Mouse (Mus musculus): Measurements from ENCODE around the gene Syne1. TPM values are rescaled to one million over a fixed set of nuclear protein-coding genes. Genes with fewer than 3 reads are reported as not detected.

The Syne1 gene
- polyA plus RNA-seq, 1 experiment from 2014 or later: 3.2 TPM

DNA sequence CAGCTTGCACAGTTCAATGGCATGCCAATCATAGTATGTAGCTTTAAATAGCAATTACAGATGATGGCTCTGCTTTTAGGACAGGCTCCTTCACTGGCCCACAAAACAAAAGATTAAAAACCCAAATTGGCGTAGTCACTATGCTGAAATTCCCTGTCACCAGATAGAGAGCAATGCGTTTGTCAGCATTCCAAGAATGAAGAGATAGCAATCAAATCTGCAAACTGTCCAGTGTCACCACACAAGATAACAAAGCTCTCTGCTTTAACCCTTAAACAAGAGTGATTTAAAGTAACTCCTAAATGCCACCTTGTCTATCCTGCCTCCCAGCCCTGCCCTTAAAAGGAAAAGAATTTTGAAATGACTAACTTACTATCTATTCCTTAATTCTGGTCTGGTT lies 374.9 kb downstream of the Syne1 start:
- DNase-seq (ENCODE audit: low spot score): no peak
- Histone ChIP-seq H3K4me1 (replicated peaks) (0 out of 2 replicates have a peak, but pooled peaks cover 3% of the 10 kb centered on the region), H3K27me3 (ENCODE audit: insufficient read depth, poor library complexity, severe bottlenecking) (no peaks in the 10 kb centered on the region), H3K36me3 (no peaks in the 10 kb centered on the region), H3K27ac (no peak overlapping the region), H3K9me3 (no peaks in the 10 kb centered on the region), H3K4me3 (no peak overlapping the region)
- WGBS: 79% methylated on average over 2 of the region's 2 CpGs

- Histone ChIP-seq H3K9me3 (no peaks in the 10 kb centered on the region), H3K27me3 (ENCODE audit: insufficient read depth, poor library complexity, severe bottlenecking) (no peaks in the 10 kb centered on the region), H3K36me3 (0 out of 2 replicates have a peak, but pooled peaks cover 3% of the 10 kb centered on the region), H3K27ac (no peak overlapping the region), H3K4me1 (replicated peaks) (no peaks in the 10 kb centered on the region), H3K4me3 (no peak overlapping the region)
- DNase-seq (ENCODE audit: low spot score): no peak
- WGBS: 62% methylated on average over 1 of the region's 1 CpGs
Observed at GRCm38 (mm10) chr10:5170425-5170824, 380.9 kb downstream of the Syne1 start.

DNA sequence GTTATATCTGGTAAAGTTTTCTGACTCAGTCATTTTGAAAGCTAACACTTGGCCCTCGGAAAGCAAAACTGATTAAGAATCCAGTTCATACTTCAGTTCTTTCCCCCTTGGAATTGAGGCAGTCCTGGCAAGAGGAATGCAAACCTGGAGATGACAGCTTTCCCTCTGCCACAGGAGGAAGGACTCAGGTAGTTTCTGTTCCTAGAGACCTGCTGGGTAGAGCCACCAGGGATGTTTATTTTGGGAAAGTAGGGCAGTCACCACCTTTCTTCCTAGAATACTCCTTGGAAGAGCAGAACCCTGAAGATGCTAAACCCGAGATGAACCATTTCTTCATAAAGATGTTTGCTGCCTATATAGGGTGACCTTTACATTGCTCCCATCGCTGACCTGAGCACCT lies 383.8 kb downstream of the Syne1 start:
- DNase-seq (ENCODE audit: low spot score): no peak
- no peak overlapping the region for H3K27ac ChIP-seq
- H3K4me1 ChIP-seq (replicated peaks): no peaks in the 10 kb centered on the region
- H3K36me3 ChIP-seq: 0 out of 2 replicates have a peak, but pooled peaks cover 3% of the 10 kb centered on the region
- 81% methylated on average over 3 of the region's 3 CpGs for WGBS
- no peak overlapping the region for H3K4me3 ChIP-seq
- H3K27me3 ChIP-seq (ENCODE audit: insufficient read depth, poor library complexity, severe bottlenecking): no peaks in the 10 kb centered on the region
- no peaks in the 10 kb centered on the region for H3K9me3 ChIP-seq

- no peak for DNase-seq (ENCODE audit: low spot score)
- Histone ChIP-seq H3K36me3 (0 out of 2 replicates have a peak, but pooled peaks cover under 1% of the 10 kb centered on the region), H3K27ac (no peak overlapping the region), H3K4me3 (no peak overlapping the region), H3K9me3 (no peaks in the 10 kb centered on the region), H3K27me3 (ENCODE audit: insufficient read depth, poor library complexity, severe bottlenecking) (no peaks in the 10 kb centered on the region), H3K4me1 (replicated peaks) (no peaks in the 10 kb centered on the region)
- 87% methylated on average over 5 of the region's 5 CpGs for WGBS
Observed at GRCm38 (mm10) chr10:5165439-5165838, 385.8 kb downstream of the Syne1 start.

GRCm38 (mm10) chr10:5163770-5164169 lies 387.5 kb downstream of the Syne1 start:
- Histone ChIP-seq H3K27me3 (ENCODE audit: insufficient read depth, poor library complexity, severe bottlenecking) (no peaks in the 10 kb centered on the region), H3K27ac (no peak overlapping the region), H3K9me3 (no peaks in the 10 kb centered on the region), H3K4me1 (replicated peaks) (no peaks in the 10 kb centered on the region), H3K4me3 (no peak overlapping the region), H3K36me3 (no peaks in the 10 kb centered on the region)
- 74% methylated on average over 6 of the region's 6 CpGs for WGBS
- DNase-seq (ENCODE audit: low spot score): no peak

- no peaks in the 10 kb centered on the region for H3K27me3 ChIP-seq (ENCODE audit: insufficient read depth, poor library complexity, severe bottlenecking)
- 86% methylated on average over 3 of the region's 3 CpGs for WGBS
Observed at GRCm38 (mm10) chr10:5163286-5163685, 388.0 kb downstream of the Syne1 start.

GRCm38 (mm10) chr10:5161394-5161872 lies 389.8 kb downstream of the Syne1 start:
- H3K9me3 ChIP-seq: no peaks in the 10 kb centered on the region
- H3K27me3 ChIP-seq (ENCODE audit: insufficient read depth, poor library complexity, severe bottlenecking): no peaks in the 10 kb centered on the region
- WGBS: 60% methylated on average over 12 of the region's 12 CpGs
- no peak overlapping the region for H3K27ac ChIP-seq
- no peaks in the 10 kb centered on the region for H3K36me3 ChIP-seq
- no peak overlapping the region for H3K4me3 ChIP-seq
- DNase-seq (ENCODE audit: low spot score): peak; percentile 45
- no peaks in the 10 kb centered on the region for H3K4me1 ChIP-seq (replicated peaks)

More at GRCm38 (mm10) chr10:5163286-5163685, 388.0 kb downstream of the Syne1 start:
- Histone ChIP-seq H3K27ac (no peak overlapping the region), H3K4me3 (no peak overlapping the region), H3K9me3 (no peaks in the 10 kb centered on the region), H3K36me3 (no peaks in the 10 kb centered on the region), H3K4me1 (replicated peaks) (no peaks in the 10 kb centered on the region)
- no peak for DNase-seq (ENCODE audit: low spot score)

DNA sequence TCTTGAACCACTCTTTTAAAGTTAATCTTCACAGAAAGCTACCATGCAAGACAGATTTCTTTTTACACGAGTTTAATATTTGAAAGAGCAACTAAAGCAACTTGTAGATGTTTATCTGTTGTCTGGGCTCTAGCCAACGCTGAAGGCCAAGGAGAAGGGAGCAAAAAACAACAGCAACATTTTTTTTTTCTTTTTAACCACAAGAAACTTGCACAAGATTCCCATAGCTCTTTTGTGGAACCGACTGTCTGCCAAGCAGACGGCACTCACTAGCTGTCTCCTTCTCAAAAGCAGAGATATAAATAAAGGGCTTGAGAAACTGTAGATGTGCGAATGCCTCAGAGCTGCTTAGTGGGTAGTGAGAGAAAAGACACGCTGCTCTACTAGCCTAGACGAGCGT lies 391.6 kb downstream of the Syne1 start:
- no peak overlapping the region for H3K27ac ChIP-seq
- no peaks in the 10 kb centered on the region for H3K4me1 ChIP-seq (replicated peaks)
- H3K9me3 ChIP-seq: no peaks in the 10 kb centered on the region
- WGBS: 85% methylated on average over 8 of the region's 8 CpGs
- no peaks in the 10 kb centered on the region for H3K36me3 ChIP-seq
- H3K4me3 ChIP-seq: no peak overlapping the region
- DNase-seq (ENCODE audit: low spot score): no peak
- H3K27me3 ChIP-seq (ENCODE audit: insufficient read depth, poor library complexity, severe bottlenecking): no peaks in the 10 kb centered on the region

DNA sequence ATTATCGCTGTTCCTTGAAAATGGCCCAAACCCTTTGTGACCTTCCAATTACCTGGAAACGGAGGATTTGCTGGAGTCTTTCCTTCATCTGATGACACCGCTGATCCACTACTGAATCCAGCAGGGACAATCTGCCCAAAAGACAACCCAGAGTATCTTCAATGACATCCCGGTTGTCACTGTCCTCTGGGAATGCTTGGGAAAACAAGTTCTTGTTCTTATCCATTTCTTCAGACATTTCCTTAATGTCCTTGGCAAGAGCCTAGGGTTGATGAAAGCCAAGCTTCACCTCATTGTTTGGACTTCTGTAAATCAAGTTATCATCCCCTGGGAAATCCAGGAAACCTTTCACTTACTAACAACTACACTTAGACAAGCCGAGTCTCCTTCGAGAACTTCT lies 398.2 kb downstream of the Syne1 start:
- H3K4me1 ChIP-seq (replicated peaks): no peaks in the 10 kb centered on the region
- DNase-seq (ENCODE audit: low spot score): no peak
- 91% methylated on average over 6 of the region's 6 CpGs for WGBS
- H3K27ac ChIP-seq: no peak overlapping the region
- no peaks in the 10 kb centered on the region for H3K9me3 ChIP-seq
- H3K36me3 ChIP-seq: no peaks in the 10 kb centered on the region
- H3K27me3 ChIP-seq (ENCODE audit: insufficient read depth, poor library complexity, severe bottlenecking): no peaks in the 10 kb centered on the region
- H3K4me3 ChIP-seq: no peak overlapping the region

DNA sequence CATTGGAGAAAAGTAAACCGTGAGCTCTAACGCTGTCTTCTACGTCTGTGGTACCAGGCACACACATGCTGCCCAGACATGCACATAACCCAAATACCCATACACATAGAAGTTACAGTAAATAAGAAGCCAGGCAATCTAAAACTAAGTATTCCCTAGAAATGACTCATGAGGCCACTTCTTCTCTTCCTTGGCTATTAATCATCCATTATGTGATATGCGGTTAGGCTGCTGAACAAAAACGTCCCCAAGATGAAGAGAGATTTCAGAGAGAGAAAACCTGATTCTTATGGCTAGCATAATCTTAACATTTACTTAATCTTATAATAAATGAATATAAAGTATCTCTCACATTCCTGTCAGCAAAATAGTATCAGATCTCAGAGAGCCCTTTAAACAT lies 409.8 kb downstream of the Syne1 start:
- 90% methylated on average over 5 of the region's 5 CpGs for WGBS
- no peak for DNase-seq (ENCODE audit: low spot score)
- H3K4me3 ChIP-seq: no peak overlapping the region
- no peaks in the 10 kb centered on the region for H3K9me3 ChIP-seq
- H3K36me3 ChIP-seq: peaks cover 5% of the 10 kb centered on the region; the same call in 1 of the 2 replicates
- no peaks in the 10 kb centered on the region for H3K4me1 ChIP-seq (replicated peaks)
- no peaks in the 10 kb centered on the region for H3K27me3 ChIP-seq (ENCODE audit: insufficient read depth, poor library complexity, severe bottlenecking)
- H3K27ac ChIP-seq: no peak overlapping the region

- 81% methylated on average over 4 of the region's 4 CpGs for WGBS
- no peaks in the 10 kb centered on the region for H3K9me3 ChIP-seq
- peaks cover 5% of the 10 kb centered on the region; the same call in 1 of the 2 replicates for H3K36me3 ChIP-seq
- no peaks in the 10 kb centered on the region for H3K4me1 ChIP-seq (replicated peaks)
- H3K27me3 ChIP-seq (ENCODE audit: insufficient read depth, poor library complexity, severe bottlenecking): no peaks in the 10 kb centered on the region
- no peak for DNase-seq (ENCODE audit: low spot score)
- no peak overlapping the region for H3K27ac ChIP-seq
- no peak overlapping the region for H3K4me3 ChIP-seq
Observed at GRCm38 (mm10) chr10:5139932-5140264, 411.4 kb downstream of the Syne1 start.

GRCm38 (mm10) chr10:5139246-5139931 lies 411.9 kb downstream of the Syne1 start:
- WGBS: 95% methylated on average over 3 of the region's 3 CpGs
- no peak for DNase-seq (ENCODE audit: low spot score)
- Histone ChIP-seq H3K4me1 (replicated peaks) (no peaks in the 10 kb centered on the region), H3K27ac (no peak overlapping the region), H3K9me3 (no peaks in the 10 kb centered on the region), H3K4me3 (no peak overlapping the region), H3K36me3 (peaks cover 5% of the 10 kb centered on the region; the same call in 1 of the 2 replicates), H3K27me3 (ENCODE audit: insufficient read depth, poor library complexity, severe bottlenecking) (no peaks in the 10 kb centered on the region)

DNA sequence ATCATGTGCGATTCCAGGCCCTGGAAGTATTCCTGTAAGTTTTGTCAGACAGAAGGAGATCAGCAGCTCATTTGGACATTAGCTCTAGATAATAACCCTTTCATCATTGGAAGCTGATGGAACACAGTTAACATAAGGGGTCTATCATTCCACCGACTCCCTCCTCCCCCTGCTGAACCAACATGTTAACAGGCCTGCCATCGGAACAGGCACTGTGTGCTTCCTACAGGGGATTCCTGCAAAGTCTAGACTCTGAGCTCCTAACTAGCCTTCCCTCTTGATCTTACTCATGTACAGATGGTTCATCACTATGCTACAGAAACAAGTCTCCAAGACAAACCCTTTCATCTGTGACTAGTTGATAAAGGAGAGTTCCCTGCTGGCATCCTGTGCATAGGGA lies 419.2 kb downstream of the Syne1 start:
- 86% methylated on average over 3 of the region's 3 CpGs for WGBS

More for the DNA sequence above, 419.2 kb downstream of the Syne1 start:
- no peaks in the 10 kb centered on the region for H3K9me3 ChIP-seq
- no peaks in the 10 kb centered on the region for H3K27me3 ChIP-seq (ENCODE audit: insufficient read depth, poor library complexity, severe bottlenecking)
- DNase-seq (ENCODE audit: low spot score): no peak
- H3K4me3 ChIP-seq: no peak overlapping the region
- no peaks in the 10 kb centered on the region for H3K36me3 ChIP-seq
- H3K27ac ChIP-seq: no peak overlapping the region
- no peaks in the 10 kb centered on the region for H3K4me1 ChIP-seq (replicated peaks)
